Mouse (Mus musculus): ENCODE results near the gene Opn3.

The Opn3 gene

GRCm38 (mm10) chr1:175692246-175692996 lies at the start of gene Opn3, which contains the start of gene Chml:
TSS of gene Opn3 (minus strand) at chr1:175692776.
TSS of gene Chml (minus strand) at chr1:175692901.
- DNase-seq (ENCODE audit: low read depth): peak; percentile 90

- DNase-seq (ENCODE audit: low read depth): no peak
These were observed 33.2 kb upstream of the Opn3 start for GRCm38 (mm10) chr1:175725771-175726170.

- no peak for DNase-seq (ENCODE audit: low read depth)
These were observed 24.3 kb upstream of the Opn3 start for GRCm38 (mm10) chr1:175716832-175717231.

- no peak for DNase-seq (ENCODE audit: low read depth)
These were observed 19.8 kb upstream of the Opn3 start for GRCm38 (mm10) chr1:175712338-175712909.

GRCm38 (mm10) chr1:175708013-175708412 lies 15.4 kb upstream of the Opn3 start:
- no peak for DNase-seq (ENCODE audit: low read depth)

- DNase-seq (ENCODE audit: low read depth): no peak
These were observed 15.0 kb upstream of the Opn3 start for GRCm38 (mm10) chr1:175707599-175707998.

- DNase-seq (ENCODE audit: low read depth): no peak
These were observed 8.6 kb upstream of the Opn3 start for GRCm38 (mm10) chr1:175701145-175701544.

- DNase-seq (ENCODE audit: low read depth): no peak
These were observed 7.2 kb upstream of the Opn3 start for GRCm38 (mm10) chr1:175699796-175700195.

- DNase-seq (ENCODE audit: low read depth): no peak
These were observed 6.8 kb upstream of the Opn3 start for GRCm38 (mm10) chr1:175699375-175699774.

- DNase-seq (ENCODE audit: low read depth): no peak
These were observed 5.7 kb upstream of the Opn3 start, which contains the start of gene Wdr64 for GRCm38 (mm10) chr1:175698293-175698692. TSS of gene Wdr64 (plus strand) at chr1:175698593.

- DNase-seq (ENCODE audit: low read depth): no peak
These were observed 919 bp upstream of the Opn3 start for GRCm38 (mm10) chr1:175693429-175693960.

- DNase-seq (ENCODE audit: low read depth): no peak
These were observed 403 bp upstream of the Opn3 start for GRCm38 (mm10) chr1:175692997-175693361.

- DNase-seq (ENCODE audit: low read depth): no peak
These were observed 810 bp downstream of the Opn3 start for GRCm38 (mm10) chr1:175691686-175692245.

GRCm38 (mm10) chr1:175680995-175681394 lies 11.6 kb downstream of the Opn3 start:
- DNase-seq (ENCODE audit: low read depth): no peak

- DNase-seq (ENCODE audit: low read depth): no peak
These were observed 15.1 kb downstream of the Opn3 start for GRCm38 (mm10) chr1:175677459-175677858.

GRCm38 (mm10) chr1:175675116-175675515 lies 17.5 kb downstream of the Opn3 start:
- DNase-seq (ENCODE audit: low read depth): no peak

- DNase-seq (ENCODE audit: low read depth): no peak
These were observed 18.8 kb downstream of the Opn3 start for GRCm38 (mm10) chr1:175673563-175674325.

GRCm38 (mm10) chr1:175671626-175672025 lies 20.9 kb downstream of the Opn3 start:
- no peak for DNase-seq (ENCODE audit: low read depth)

- DNase-seq (ENCODE audit: low read depth): no peak
These were observed 22.5 kb downstream of the Opn3 start for GRCm38 (mm10) chr1:175670042-175670441.

- DNase-seq (ENCODE audit: low read depth): no peak
These were observed 23.1 kb downstream of the Opn3 start for GRCm38 (mm10) chr1:175669456-175669855.

- no peak for DNase-seq (ENCODE audit: low read depth)
These were observed 23.7 kb downstream of the Opn3 start for GRCm38 (mm10) chr1:175668666-175669405.

GRCm38 (mm10) chr1:175659900-175660299 lies 32.7 kb downstream of the Opn3 start:
- no peak for DNase-seq (ENCODE audit: low read depth)

All from fibroblast of lung, adult 2 months (primary cell).